Mouse (Mus musculus) heart, postnatal 0 days (tissue): ENCODE results near the gene Rai14. TPM values are rescaled to one million over a fixed set of nuclear protein-coding genes. Genes with fewer than 3 reads are reported as not detected.

ENCODE experiments used
- ATAC-seq: fragments of 200-750 bp; cut with Nextera tagmentation; 2 replicates; pipeline ENCODE4 v1.8.0; 2017; ENCODE audit warnings: low read depth, moderate number of reproducible peaks, moderate library complexity; ENCODE audit not compliant: insufficient read depth
- DNase-seq: peaks from one replicate; pipeline ENCODE4 v3.0.0-alpha.2; 2016; ENCODE audit warnings: low spot score
- H3K27ac ChIP-seq: fragments of 300-500 bp; sonication (generic); 2 replicates; pipeline ENCODE4 v1.5.1; 2014; ENCODE audit warnings: low read depth, mild to moderate bottlenecking
- H3K27me3 ChIP-seq: fragments of 300-500 bp; sonication (generic); 2 replicates; pipeline ENCODE4 v1.6.1; 2014; ENCODE audit warnings: low read length, mixed read lengths; ENCODE audit not compliant: control insufficient read depth, insufficient read depth
- H3K36me3 ChIP-seq: fragments of 300-500 bp; sonication (generic); replicated peaks from 2 replicates; pipeline ENCODE4 v1.6.1; 2014; ENCODE audit warnings: low read length, mixed read lengths; ENCODE audit not compliant: control insufficient read depth, insufficient read depth
- H3K4me1 ChIP-seq: fragments of 300-500 bp; sonication (generic); 2 replicates; pipeline ENCODE4 v1.6.1; 2014; ENCODE audit warnings: antibody characterized with exemption; ENCODE audit not compliant: control insufficient read depth, insufficient read depth
- H3K4me2 ChIP-seq: fragments of 300-500 bp; sonication (generic); 2 replicates; pipeline ENCODE4 v1.6.1; 2014; ENCODE audit warnings: low read depth, mild to moderate bottlenecking, low read length, moderate library complexity
- H3K4me3 ChIP-seq: fragments of 300-500 bp; sonication (generic); 2 replicates; pipeline ENCODE4 v1.5.1; 2014; ENCODE audit warnings: low read depth, low read length
- H3K9ac ChIP-seq: fragments of 300-500 bp; sonication (generic); replicated peaks from 2 replicates; pipeline ENCODE4 v1.6.1; 2014; ENCODE audit warnings: low read depth, low read length, mixed read lengths
- H3K9me3 ChIP-seq: fragments of 300-500 bp; sonication (generic); replicated peaks from 2 replicates; pipeline ENCODE4 v1.6.1; 2016; ENCODE audit warnings: low read length; ENCODE audit not compliant: control insufficient read depth
- CTCF ChIP-seq: IDR thresholded peaks from 2 replicates; pipeline ENCODE4 v1.5.1; 2016; ENCODE audit warnings: antibody characterized with exemption, control low read depth, low read depth
- EP300 ChIP-seq: IDR thresholded peaks from 2 replicates; pipeline ENCODE4 v1.6.1; 2016; ENCODE audit warnings: antibody characterized with exemption, low read depth
- WGBS: fragments of 180-500 bp; shearing (Covaris S2); extraction: QIAGEN DNeasy Blood & Tissue Kit; methylation state at CpG from one replicate; pipeline ENCODE4 v1.1.7; 2014; 5-methylcytosine and 5-hydroxymethylcytosine counted together
- polyA plus RNA-seq: library from polyadenylated mRNA; unstranded; fragments of >200 nt; fragmentation: Nextera tagmentation; extraction: Ambion mirVana; gene quantifications from 2 replicates; pipeline ENCODE4 v1.2.1, GENCODE M21; 2015
- total RNA-seq: library from RNA; depleted of rRNA; stranded (reverse); fragments of >200 nt; gene quantifications from 2 replicates; pipeline ENCODE4 v1.2.3, GENCODE M21; 2014; ENCODE audit warnings: low replicate concordance; rRNA removed

Rai14 gene
- total RNA-seq: 4.7 and 8.9 TPM in 2 replicates
- 4.0 and 4.1 TPM in 2 replicates for polyA plus RNA-seq

GRCm38 (mm10) chr15:10714409-10715138 lies at the start of gene Rai14:
TSS of gene Rai14 (minus strand) at chr15:10714624.
- peak within 1 kb of the TSS; percentile 73 for H3K27ac ChIP-seq
- H3K27me3 ChIP-seq: peaks cover 31% of the 10 kb centered on the region
- DNase-seq (peak; percentile 25), ATAC-seq (peak; percentile 81)
- no peaks in the 10 kb centered on the region; the same call in 1 of the 2 replicates for H3K4me1 ChIP-seq
- peak within 1 kb of the TSS; percentile 92 for H3K4me2 ChIP-seq
- no peaks in the 10 kb centered on the region for H3K36me3 ChIP-seq
- peak within 1 kb of the TSS; percentile 54 for H3K9ac ChIP-seq
- peaks cover 10% of the 10 kb centered on the region; the same call in 1 of the 2 replicates for H3K9me3 ChIP-seq
- WGBS: under 1% methylated on average over 62 of the region's 68 CpGs
- H3K4me3 ChIP-seq: peak within 1 kb of the TSS; percentile 68
- no peak for TF ChIP-seq CTCF
- no peak for TF ChIP-seq EP300

GRCm38 (mm10) chr15:10761441-10761840 lies 47.0 kb upstream of the Rai14 start:
- H3K27ac ChIP-seq: no peak overlapping the region
- DNase-seq (no peak), ATAC-seq (no peak)
- 75% methylated on average over 6 of the region's 6 CpGs for WGBS
- no peaks in the 10 kb centered on the region for H3K27me3 ChIP-seq
- H3K9me3 ChIP-seq: no peaks in the 10 kb centered on the region
- no peaks in the 10 kb centered on the region for H3K36me3 ChIP-seq
- H3K4me2 ChIP-seq: no peak overlapping the region
- H3K4me1 ChIP-seq: no peaks in the 10 kb centered on the region
- TF ChIP-seq EP300 (no peak), CTCF (no peak)
- no peak overlapping the region for H3K9ac ChIP-seq
- no peak overlapping the region for H3K4me3 ChIP-seq

GRCm38 (mm10) chr15:10760006-10760405 lies 45.6 kb upstream of the Rai14 start:
- Histone ChIP-seq H3K4me1 (no peaks in the 10 kb centered on the region), H3K27me3 (no peaks in the 10 kb centered on the region), H3K4me3 (no peak overlapping the region), H3K4me2 (no peak overlapping the region), H3K9me3 (no peaks in the 10 kb centered on the region), H3K36me3 (no peaks in the 10 kb centered on the region), H3K9ac (no peak overlapping the region), H3K27ac (no peak overlapping the region)
- no peak for TF ChIP-seq EP300
- TF ChIP-seq CTCF: no peak
- no peak for ATAC-seq
- DNase-seq: no peak
- WGBS: 70% methylated on average over 12 of the region's 12 CpGs

- 79% methylated on average over 4 of the region's 4 CpGs for WGBS
- Histone ChIP-seq H3K4me2 (no peak overlapping the region), H3K9me3 (no peaks in the 10 kb centered on the region), H3K36me3 (no peaks in the 10 kb centered on the region), H3K9ac (no peak overlapping the region), H3K4me1 (no peaks in the 10 kb centered on the region), H3K27ac (no peak overlapping the region), H3K27me3 (no peaks in the 10 kb centered on the region), H3K4me3 (no peak overlapping the region)
- no peak for DNase-seq
- TF ChIP-seq EP300: no peak
- no peak for TF ChIP-seq CTCF
- ATAC-seq: no peak
Observed at GRCm38 (mm10) chr15:10759440-10759839, 45.0 kb upstream of the Rai14 start.

- DNase-seq (no peak), ATAC-seq (no peak)
- Histone ChIP-seq H3K4me3 (no peak overlapping the region), H3K36me3 (no peaks in the 10 kb centered on the region), H3K9me3 (no peaks in the 10 kb centered on the region), H3K9ac (no peak overlapping the region), H3K4me1 (no peaks in the 10 kb centered on the region), H3K4me2 (no peak overlapping the region), H3K27me3 (no peaks in the 10 kb centered on the region), H3K27ac (no peak overlapping the region)
- TF ChIP-seq EP300: no peak
- TF ChIP-seq CTCF: no peak
Observed at GRCm38 (mm10) chr15:10758808-10759207, 44.4 kb upstream of the Rai14 start.
